Mouse (Mus musculus) ovary, adult 10 weeks (tissue): ENCODE results near the gene Klhl29. TPM values are rescaled to one million over a fixed set of nuclear protein-coding genes. Genes with fewer than 3 reads are reported as not detected.

Experiments
- polyA plus RNA-seq: library from polyadenylated mRNA; stranded (reverse); fragments of 350-450 nt; fragmentation: Illumina TruSeq; extraction: RNeasy Lipid Tissue Mini Kit (QIAGEN cat#74804); gene quantifications from one replicate; pipeline ENCODE4 v1.2.3, GENCODE M21; 2014

The Klhl29 gene
- polyA plus RNA-seq: 0.86 TPM

GRCm38 (mm10) chr12:5375616-5376461, at the start of gene Klhl29:
Gene Klhl29, minus strand, starts transcription at chr12:5375682.

